Mouse (Mus musculus): ENCODE measurements around the gene Vkorc1l1.

DNA sequence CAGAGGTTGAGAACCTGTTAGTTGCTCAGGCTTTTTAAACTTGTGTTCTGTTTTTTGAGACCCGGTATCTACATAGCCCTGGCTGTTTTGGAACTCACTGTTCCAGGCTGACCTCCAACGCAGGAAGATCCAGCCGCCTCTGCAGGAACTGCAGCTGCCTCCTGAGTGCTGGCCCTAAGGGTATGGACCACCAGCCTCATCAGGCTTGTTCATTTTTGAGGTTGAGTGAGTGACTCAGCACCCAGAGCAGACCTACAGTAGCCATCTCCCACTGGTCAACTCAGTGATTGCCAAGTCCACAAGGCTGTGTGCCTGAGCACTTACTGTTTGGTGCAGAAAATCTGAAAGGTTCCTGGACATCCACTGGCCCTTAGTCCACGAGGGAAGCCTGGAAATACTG is 29.7 kb downstream of the Vkorc1l1 start:
- TF ChIP-seq POLR2A (IDR thresholded peaks at IDR 0.05; ENCODE audit: borderline replicate concordance, extremely low read depth, low read depth, low read length) (no peak), CTCF (IDR thresholded peaks at IDR 0.05; ENCODE audit: insufficient read depth, low read length) (no peak)

All from lung, adult 2 months (tissue).